Mouse (Mus musculus) forebrain, embryonic 13.5 days (tissue): ENCODE results near the gene Vmn1r227. TPM values are rescaled to one million over a fixed set of nuclear protein-coding genes. Genes with fewer than 3 reads are reported as not detected.

ENCODE experiments used
- ATAC-seq: fragments of 200-750 bp; cut with Nextera tagmentation; 2 replicates; pipeline ENCODE4 v1.8.0; 2017
- H3K27ac ChIP-seq: fragments of 300-500 bp; sonication (generic); 2 replicates; pipeline ENCODE4 v1.5.1; 2015; ENCODE audit warnings: inconsistent platforms, mild to moderate bottlenecking, moderate library complexity
- H3K27me3 ChIP-seq: fragments of 300-500 bp; sonication (generic); 2 replicates; pipeline ENCODE4 v1.6.1; 2015; ENCODE audit warnings: mild to moderate bottlenecking, inconsistent platforms
- H3K36me3 ChIP-seq: fragments of 300-500 bp; sonication (generic); 2 replicates; pipeline ENCODE4 v1.6.1; 2015; ENCODE audit warnings: mild to moderate bottlenecking, inconsistent platforms; ENCODE audit not compliant: poor library complexity, severe bottlenecking
- H3K4me1 ChIP-seq: fragments of 300-500 bp; sonication (generic); 2 replicates; pipeline ENCODE4 v1.6.1; 2015; ENCODE audit warnings: inconsistent platforms
- H3K4me2 ChIP-seq: fragments of 300-500 bp; sonication (generic); 2 replicates; pipeline ENCODE4 v1.6.1; 2015; ENCODE audit warnings: inconsistent platforms, mild to moderate bottlenecking, moderate library complexity
- H3K4me3 ChIP-seq: fragments of 300-500 bp; sonication (generic); 2 replicates; pipeline ENCODE4 v1.5.1; 2015; ENCODE audit warnings: mild to moderate bottlenecking, inconsistent platforms
- H3K9ac ChIP-seq: fragments of 300-500 bp; sonication (generic); 2 replicates; pipeline ENCODE4 v1.6.1; 2015; ENCODE audit warnings: mild to moderate bottlenecking, inconsistent platforms
- H3K9me3 ChIP-seq: fragments of 300-500 bp; sonication (generic); replicated peaks from 2 replicates; pipeline ENCODE4 v1.6.1; 2016; ENCODE audit warnings: inconsistent platforms
- WGBS: fragments of 180-500 bp; shearing (Covaris S2); methylation state at CpG from one replicate; pipeline ENCODE4 v1.1.7; 2015; 5-methylcytosine and 5-hydroxymethylcytosine counted together
- polyA plus RNA-seq: library from polyadenylated mRNA; unstranded; fragments of >200 nt; fragmentation: Nextera tagmentation; extraction: Ambion mirVana; gene quantifications from 2 replicates; pipeline ENCODE4 v1.2.1, GENCODE M21; 2015

Vmn1r227 gene
- not detected in 2 replicates for polyA plus RNA-seq

DNA sequence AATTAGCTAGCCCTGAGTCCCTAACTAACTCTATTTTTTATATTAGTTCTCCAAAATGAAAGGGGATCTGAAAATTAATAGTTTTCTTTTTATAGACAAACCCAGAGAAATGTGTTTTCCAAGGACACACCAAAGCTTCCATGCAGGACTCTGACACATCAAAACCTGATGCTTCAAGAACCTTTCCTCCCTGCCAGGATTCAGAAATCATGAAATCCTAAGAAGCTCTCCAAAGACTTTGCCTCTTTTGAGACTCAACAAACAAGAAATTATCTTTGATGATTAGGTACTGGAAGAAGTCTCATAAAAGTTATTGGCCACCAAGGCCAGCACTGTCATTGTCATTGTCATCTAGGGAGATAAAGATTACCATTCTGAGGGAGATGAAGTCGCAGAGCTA, at the start of gene Vmn1r227:
TSS of gene Vmn1r227 (plus strand) at position 301 of the 400 bp plus-strand sequence.
- no peaks in the 10 kb centered on the region for H3K36me3 ChIP-seq
- no peak within 1 kb of the TSS for H3K9ac ChIP-seq
- 40% methylated on average over 1 of the region's 1 CpGs for WGBS
- H3K4me2 ChIP-seq: no peak within 1 kb of the TSS
- H3K27me3 ChIP-seq: no peaks in the 10 kb centered on the region
- ATAC-seq: no peak
- no peaks in the 10 kb centered on the region for H3K4me1 ChIP-seq
- H3K27ac ChIP-seq: no peak within 1 kb of the TSS
- H3K4me3 ChIP-seq: no peak within 1 kb of the TSS
- H3K9me3 ChIP-seq: peaks cover 8% of the 10 kb centered on the region

- no peak within 1 kb of the TSS for H3K27ac ChIP-seq
- peaks cover 17% of the 10 kb centered on the region for H3K9me3 ChIP-seq
- H3K4me1 ChIP-seq: no peaks in the 10 kb centered on the region
- no peaks in the 10 kb centered on the region for H3K27me3 ChIP-seq
- no peak within 1 kb of the TSS for H3K4me3 ChIP-seq
- H3K9ac ChIP-seq: no peak within 1 kb of the TSS
- H3K4me2 ChIP-seq: no peak within 1 kb of the TSS
- H3K36me3 ChIP-seq: no peaks in the 10 kb centered on the region
- ATAC-seq: no peak
Observed at GRCm38 (mm10) chr17:20682543-20682942, 47.1 kb upstream of the Vmn1r227 start, which contains the start of gene Vmn1r226. Gene Vmn1r226, plus strand, starts transcription at chr17:20682843.

GRCm38 (mm10) chr17:20786057-20786456, 56.4 kb downstream of the Vmn1r227 start, which contains the start of gene Vmn1r228:
Gene Vmn1r228, minus strand, starts transcription at chr17:20786157.
- no peaks in the 10 kb centered on the region for H3K4me1 ChIP-seq
- no peaks in the 10 kb centered on the region for H3K27me3 ChIP-seq
- H3K4me2 ChIP-seq: no peak within 1 kb of the TSS
- H3K4me3 ChIP-seq: no peak within 1 kb of the TSS
- no peak for ATAC-seq
- H3K36me3 ChIP-seq: no peaks in the 10 kb centered on the region
- no peak within 1 kb of the TSS for H3K27ac ChIP-seq
- peaks cover 17% of the 10 kb centered on the region for H3K9me3 ChIP-seq
- no peak within 1 kb of the TSS for H3K9ac ChIP-seq

Other genes starting within 250 kb of the Vmn1r227 start
- not detected in 2 replicates for gene Vmn2r108, start 248.5 kb upstream of the Vmn1r227 start, polyA plus RNA-seq
- gene Vmn1r225, start 231.7 kb upstream of the Vmn1r227 start, polyA plus RNA-seq: not detected in 2 replicates
- gene Vmn2r109, start 165.1 kb upstream of the Vmn1r227 start, polyA plus RNA-seq: not detected in 2 replicates
- gene Vmn2r110, start 133.4 kb upstream of the Vmn1r227 start, polyA plus RNA-seq: 0.03 TPM in 2 replicates
- gene Fpr-rs3, start 105.0 kb upstream of the Vmn1r227 start, polyA plus RNA-seq: not detected in 2 replicates
- not detected in 2 replicates for gene Vmn1r226, start 47.0 kb upstream of the Vmn1r227 start, polyA plus RNA-seq
- gene Vmn1r228, start 56.3 kb downstream of the Vmn1r227 start, polyA plus RNA-seq: not detected in 2 replicates
- gene Vmn1r229, start 81.7 kb downstream of the Vmn1r227 start, polyA plus RNA-seq: not detected in 2 replicates
- not detected in 2 replicates for gene Vmn1r230, start 110.6 kb downstream of the Vmn1r227 start, polyA plus RNA-seq
- not detected in 2 replicates for gene Vmn1r231, start 175.2 kb downstream of the Vmn1r227 start, polyA plus RNA-seq
- gene Vmn1r232, start 189.9 kb downstream of the Vmn1r227 start, polyA plus RNA-seq: not detected in 2 replicates
- 517 and 579 TPM in 2 replicates for gene Ppp2r1a, start 215.5 kb downstream of the Vmn1r227 start, polyA plus RNA-seq